Mouse (Mus musculus) ZHBTc4 (cell line): Measurements from ENCODE around the gene Cbx6.

Source experiments
- DNase-seq: peaks from one replicate; pipeline ENCODE4 v3.0.0-alpha.2; 2011; ENCODE audit warnings: low read depth, low spot score

The Cbx6 gene

DNA sequence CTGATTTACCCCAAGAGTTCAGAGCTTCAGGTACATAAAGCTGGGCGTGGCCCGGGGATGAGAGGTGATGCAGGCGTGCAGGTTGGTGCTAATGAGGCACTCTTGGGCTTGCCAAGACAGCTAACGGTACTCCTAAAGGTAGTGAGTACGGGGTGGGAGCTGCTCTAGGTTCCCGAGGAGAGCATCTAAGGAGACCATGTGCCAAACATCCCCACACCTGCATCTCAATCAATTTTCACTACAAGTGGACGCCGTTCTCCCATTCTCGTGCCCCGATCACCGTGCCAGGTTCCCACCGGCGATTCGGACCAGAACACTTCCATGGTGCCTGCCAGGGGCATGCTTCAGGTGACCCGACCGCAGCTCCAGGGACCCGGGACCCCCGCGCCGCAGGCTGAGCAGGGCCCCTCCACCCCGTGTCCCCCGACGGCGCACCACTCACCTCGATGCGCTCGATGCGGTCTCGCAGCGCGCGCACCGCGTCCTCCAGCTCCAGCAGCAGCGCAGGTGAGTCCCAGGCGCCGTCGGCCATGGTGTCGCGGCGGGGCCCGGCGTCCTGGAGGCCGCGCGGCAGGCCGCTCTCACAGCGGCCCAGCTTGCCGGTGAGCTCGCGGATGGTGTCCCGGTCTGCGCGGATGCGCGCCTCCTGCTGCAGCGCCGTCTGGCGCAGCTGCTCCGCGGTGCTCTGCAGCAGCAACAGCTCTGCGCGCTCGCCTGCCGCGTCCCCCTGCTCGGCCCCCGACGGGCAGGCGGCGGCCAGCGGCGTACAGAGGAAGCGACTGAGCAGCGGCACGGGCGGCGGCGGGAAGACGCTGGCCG lies 30.7 kb downstream of the Cbx6 start:
- peak; percentile 42 for DNase-seq

DNA sequence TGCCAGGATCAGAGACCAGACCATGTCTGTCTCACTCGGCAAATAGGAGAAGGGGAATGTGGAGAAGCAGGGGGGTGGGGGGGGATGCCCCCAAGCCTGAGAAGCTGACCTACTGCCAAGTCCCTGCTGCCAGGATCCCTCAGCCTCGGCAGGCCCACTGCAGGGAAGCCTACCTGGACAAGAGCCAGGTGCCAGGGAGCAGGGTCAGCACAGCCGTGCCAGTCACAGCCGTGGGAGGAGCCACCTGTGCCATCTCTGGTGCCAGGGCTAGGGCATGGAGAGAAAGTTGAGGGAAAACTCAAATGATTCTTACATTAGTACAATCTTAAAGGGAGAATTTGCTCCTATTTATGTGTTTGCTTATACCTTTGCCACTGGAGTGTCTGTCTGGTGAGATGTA lies 32.2 kb downstream of the Cbx6 start:
- DNase-seq, result no peak

DNA sequence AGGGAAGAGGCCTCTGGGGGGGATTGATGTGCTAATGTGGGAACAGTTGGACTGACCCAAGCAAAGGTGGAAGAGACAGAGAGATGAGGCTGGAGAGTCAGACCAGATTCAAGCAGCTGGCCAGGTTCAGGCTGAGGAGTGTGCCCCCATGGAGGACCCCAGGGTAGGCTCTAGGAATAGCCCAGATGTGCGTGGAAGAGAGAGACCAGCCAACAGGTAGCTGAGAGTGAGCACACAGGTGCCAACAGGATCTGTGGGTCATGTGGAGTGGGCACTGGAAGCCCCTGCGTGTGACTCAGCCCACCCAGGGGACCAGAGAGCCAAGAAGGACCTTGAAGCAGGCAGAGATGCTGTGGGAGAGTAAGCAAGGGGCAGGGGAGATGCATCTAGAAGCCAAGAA lies 32.8 kb downstream of the Cbx6 start:
- no peak for DNase-seq

DNA sequence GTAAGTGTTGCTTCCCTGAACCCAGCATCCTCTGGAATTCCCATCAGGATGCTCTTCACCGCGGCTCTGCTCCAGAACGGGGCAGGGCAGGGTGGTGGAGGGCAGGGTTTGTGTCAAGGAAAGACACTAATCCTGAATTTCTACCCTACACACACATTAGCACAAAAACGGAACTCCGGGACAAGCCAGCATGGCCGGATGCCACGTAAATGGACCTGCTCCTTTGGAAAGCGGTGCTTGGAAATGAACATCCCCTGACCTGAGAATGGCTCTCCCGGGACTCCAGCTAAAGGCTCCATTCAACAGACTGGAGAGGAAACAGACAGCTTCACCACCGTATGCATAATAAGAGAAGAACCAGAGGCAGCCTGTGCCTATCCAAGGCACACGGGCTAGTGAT lies 33.8 kb downstream of the Cbx6 start:
- DNase-seq, result no peak

DNA sequence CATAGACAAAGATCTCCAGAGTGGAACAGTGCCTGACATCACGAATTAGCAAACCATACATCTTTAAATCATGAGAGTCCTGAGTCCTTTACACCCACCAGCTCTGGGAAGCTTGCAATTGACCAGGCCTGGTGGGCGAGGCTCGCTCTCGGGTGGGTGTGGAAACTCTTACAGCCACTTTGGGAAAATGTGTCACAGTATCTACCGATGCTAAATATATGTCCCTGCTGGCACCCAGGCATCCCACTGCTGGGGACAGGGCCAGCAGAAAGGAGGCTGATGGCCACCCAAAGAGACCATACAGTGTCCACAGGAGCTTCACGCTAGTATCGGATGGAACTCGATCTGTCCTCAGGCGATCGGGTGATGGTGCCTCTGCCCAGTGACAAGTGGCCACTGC lies 35.9 kb downstream of the Cbx6 start:
- no peak for DNase-seq

DNA sequence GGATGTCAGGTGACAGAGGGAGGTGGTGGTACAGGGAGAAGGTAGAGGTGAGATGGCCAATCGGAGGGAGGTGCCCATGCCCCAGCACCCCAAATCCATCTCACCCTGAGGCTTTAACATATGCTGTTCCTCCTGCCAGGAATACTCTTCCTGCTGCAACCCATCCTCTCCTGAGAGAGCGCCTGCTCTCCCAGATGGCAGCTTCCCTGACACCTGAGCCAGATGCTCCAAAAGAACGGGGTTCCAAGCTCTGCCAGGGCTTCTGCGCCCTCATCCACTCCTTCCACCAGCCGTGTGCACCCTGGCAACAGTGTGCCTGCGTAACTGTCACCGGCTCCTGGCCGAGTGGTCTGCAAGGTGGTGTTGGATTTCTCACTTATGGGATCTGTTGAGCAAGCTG lies 36.8 kb downstream of the Cbx6 start:
- no peak for DNase-seq

DNA sequence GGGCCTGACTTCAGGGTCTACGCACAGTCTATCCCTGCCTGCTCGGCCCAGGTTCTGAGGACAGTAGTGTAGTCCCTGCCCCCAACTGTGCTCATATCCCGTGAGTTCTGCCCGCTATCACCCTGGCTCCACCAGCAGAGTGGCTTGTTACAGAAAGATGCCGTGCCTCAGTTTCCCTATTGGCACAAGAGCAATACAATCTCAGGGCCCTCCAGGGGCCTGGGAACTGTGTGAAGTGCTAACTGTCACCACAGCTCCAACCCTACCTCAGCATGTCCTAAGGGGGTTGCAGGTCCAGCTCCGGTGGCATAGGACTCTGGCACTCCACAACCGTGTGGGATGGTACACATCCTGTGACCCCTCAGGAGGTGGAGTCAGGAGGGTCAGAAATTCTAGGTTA lies 37.4 kb downstream of the Cbx6 start:
- DNase-seq, result no peak

DNA sequence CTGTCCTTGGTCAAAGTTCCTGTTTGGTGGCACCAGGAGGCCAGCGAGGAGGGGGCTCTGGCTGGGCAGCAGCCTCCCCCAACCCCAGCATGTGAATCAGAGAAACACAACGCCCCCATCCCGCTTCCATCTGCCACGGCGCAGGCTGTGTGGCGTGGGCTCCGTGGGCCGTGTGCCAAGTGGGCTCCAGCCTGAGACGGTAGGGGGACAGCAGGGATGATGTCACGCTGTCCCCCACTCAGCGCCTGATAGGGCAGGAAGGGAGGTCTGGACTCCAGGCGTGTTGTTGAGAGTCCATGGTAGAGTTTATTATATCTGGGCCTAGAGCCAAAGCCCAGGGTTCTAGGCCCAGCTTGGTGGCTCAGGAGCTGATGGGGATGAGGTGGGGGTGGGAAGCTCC lies 38.2 kb downstream of the Cbx6 start:
- DNase-seq, result no peak

DNA sequence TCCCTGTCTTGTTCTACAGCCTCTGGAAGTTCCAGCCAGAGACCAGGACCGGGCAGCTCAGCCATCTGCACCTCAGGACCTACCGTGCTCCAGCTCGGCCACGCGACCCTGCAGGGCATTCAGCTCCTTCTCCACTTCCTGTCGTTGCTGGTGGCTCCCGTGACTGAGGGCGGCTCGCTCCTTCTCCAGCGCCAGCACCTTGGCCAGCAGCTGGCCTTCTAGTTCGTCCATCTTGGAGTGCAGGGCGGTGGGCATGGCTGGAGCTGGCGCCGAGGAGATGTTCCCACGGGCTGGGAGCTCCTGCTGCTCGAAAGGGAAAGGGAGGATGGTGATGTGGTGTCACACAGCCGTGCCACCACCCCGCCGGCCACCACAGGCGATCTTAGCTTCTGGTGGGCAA lies 40.3 kb downstream of the Cbx6 start:
- no peak for DNase-seq

DNA sequence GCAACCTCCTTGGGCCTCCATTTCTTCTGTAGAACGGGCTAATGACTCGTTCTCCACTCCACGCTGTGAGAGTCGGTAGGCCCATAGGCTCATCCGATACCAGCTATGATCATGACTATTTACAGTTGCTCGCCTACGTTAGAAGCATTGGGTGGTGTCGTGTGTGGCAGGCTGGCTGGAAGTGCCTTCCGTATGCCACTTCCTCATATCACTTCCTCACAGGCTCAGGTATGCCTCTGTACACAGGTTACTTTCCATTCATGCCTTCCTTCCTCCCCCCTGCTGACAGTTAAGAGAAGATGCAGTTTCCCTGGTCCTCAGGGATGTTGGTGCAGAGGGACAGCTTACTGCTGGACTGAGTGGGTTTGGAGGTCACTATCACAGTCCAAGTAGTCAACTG lies 41.4 kb downstream of the Cbx6 start:
- no peak for DNase-seq

DNA sequence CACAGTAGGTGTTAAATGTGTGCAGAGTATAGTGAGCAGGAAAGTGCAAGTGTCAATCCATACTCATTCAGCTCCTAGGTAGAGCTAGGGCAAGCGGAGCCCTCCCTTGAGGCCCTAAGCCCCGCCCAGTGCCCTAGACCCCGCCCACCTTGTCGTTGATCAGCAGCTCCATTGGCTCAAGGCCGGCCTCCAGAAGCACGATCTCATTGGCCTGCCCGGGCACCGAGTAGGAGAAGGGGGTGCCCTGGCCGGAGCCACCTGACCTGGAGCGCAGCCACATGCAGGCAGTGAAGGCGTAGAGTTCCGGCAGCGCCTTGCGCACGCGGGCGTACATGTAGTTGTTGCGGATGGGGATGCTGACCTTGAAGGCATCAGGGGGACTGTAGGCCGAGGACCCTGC lies 42.0 kb downstream of the Cbx6 start:
- DNase-seq, result peak; percentile 95

DNA sequence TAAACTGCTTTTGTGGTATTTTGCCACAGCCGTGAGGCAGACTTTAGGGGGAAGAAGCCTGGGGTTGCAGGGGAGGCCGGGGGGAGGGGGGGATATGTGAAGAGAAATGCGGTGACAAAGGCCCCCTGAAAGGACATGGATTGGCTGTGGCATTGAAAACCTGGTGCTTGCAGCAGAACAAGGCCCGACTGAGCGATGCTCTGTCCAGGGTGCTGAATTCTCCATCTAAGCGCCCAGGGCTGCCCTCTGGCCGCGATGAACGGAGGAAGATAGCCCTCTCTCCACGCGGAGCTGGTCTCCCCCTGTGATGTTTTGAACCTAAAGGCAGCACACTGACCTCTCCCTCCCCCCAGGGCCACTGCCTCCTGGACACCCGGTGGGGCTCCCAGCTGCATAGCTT lies 43.0 kb downstream of the Cbx6 start:
- DNase-seq, result peak; percentile 78

DNA sequence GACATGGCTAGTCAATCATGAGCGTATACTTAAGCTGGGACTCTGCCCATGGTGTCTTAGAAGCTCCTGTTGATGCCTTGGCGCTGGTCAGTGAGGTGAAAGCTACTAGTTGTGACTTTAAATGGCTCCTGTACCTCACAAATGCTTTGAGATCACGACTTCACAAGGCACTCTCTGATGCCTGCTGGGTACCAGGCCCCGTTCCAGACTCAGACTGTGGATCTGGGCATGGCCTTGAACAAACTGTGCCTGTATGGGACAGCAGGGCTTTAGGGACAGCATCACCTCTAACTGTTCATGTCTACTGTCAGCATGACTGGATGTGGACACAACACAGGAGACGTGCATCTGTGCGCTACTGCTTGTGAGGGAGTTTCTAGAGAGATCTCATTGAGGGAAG lies 43.6 kb downstream of the Cbx6 start:
- DNase-seq, result no peak

DNA sequence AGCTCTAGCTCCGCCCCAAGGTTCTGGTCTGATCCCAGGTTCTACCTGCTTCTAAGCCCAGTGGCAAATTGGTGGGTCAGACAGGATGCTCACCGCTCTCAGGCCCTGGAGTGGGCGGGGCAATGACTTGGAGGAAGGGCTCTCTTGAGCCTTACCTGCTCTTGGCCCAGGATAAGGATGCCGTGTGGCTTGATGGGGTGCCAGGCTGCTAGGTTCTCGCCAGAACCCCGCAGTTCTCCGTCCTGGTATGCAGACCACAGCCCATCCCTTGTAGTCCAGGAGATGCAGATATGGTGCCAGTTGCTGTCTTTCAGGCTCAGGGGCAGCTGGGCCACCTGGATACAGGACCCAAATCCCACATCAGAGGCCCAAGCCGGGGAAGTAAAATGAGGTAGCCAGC lies 44.4 kb downstream of the Cbx6 start:
- DNase-seq, result no peak

DNA sequence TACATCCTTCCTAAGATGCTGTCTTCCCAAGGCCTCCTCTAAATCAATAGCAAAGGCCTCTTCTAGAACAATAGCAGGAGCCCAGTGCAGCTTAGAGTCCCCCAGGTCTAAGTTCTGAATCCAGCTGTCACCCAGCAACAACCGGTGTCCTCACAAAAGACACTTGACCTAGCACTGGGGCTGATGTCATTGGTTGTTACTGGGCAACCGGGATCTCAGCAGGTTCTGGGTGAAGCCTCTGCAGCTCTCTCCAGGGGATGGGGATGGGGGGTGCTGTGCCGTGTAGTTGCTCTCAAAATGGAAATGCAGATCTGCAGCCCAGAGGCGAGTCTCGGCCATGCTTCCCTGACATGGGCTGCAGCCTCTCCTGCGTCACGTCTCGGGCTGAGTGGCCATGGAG lies 46.7 kb downstream of the Cbx6 start:
- DNase-seq, result no peak

DNA sequence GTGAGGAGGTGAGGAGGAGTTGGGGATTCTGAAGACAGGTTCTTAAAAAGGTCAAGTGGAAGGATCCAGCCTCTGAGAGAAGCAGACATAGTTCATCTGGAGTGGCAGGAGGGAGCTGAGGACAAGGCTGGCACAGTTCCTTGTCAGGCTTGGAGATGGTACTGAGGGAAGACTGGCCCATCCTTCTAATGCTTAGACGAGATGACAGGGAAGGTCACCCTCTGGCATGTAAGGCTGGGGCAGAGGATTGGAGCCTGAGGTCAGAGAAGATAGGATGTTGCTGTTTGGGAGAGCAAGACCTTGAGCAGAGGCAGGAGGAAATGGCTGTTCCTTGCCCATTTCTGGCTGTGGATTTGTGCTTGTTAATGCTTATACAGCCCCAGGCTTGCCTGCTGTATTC lies 49.4 kb downstream of the Cbx6 start:
- no peak for DNase-seq

DNA sequence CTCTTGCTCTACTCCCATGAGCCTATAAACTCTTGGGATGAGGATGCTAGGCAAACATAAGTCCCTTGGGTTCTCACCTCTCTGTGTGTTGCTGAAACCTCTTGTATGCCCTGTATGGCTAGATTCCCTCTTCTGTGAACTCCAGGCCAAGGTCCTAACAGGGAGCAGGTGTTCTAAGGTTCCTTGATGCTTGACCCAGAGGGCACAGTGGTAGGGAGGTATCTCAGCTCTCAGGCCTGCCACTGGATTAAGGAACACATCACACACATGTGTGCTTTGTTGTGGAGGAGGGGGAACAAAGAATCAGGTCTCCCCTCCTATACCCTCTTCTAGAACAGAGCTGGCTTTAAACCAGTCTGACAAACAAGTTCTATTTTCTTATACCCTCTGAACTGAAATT lies 56.7 kb downstream of the Cbx6 start, which contains the start of gene Dnal4:
Gene Dnal4, minus strand, starts transcription at position 101 of the 400 bp plus-strand sequence.
- no peak for DNase-seq

DNA sequence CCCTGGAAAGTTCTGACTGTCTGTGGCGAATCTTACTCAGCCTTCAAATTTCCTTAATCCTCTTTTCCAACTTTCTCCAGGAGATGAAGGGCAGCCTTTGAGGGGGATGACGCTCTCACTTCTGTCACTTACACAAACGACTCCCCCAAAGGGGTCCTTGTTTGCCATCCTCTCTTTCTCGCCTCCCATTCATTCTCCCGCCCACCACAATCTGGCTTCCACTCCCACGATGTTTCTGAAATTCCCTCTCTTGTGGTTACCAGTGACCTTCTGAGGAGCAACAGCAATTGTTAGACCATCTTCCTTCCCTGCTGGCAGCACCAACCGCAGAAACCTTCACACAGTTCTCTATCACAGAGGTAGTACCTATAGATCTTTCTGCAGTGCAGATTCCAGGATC lies 58.8 kb downstream of the Cbx6 start:
- no peak for DNase-seq

DNA sequence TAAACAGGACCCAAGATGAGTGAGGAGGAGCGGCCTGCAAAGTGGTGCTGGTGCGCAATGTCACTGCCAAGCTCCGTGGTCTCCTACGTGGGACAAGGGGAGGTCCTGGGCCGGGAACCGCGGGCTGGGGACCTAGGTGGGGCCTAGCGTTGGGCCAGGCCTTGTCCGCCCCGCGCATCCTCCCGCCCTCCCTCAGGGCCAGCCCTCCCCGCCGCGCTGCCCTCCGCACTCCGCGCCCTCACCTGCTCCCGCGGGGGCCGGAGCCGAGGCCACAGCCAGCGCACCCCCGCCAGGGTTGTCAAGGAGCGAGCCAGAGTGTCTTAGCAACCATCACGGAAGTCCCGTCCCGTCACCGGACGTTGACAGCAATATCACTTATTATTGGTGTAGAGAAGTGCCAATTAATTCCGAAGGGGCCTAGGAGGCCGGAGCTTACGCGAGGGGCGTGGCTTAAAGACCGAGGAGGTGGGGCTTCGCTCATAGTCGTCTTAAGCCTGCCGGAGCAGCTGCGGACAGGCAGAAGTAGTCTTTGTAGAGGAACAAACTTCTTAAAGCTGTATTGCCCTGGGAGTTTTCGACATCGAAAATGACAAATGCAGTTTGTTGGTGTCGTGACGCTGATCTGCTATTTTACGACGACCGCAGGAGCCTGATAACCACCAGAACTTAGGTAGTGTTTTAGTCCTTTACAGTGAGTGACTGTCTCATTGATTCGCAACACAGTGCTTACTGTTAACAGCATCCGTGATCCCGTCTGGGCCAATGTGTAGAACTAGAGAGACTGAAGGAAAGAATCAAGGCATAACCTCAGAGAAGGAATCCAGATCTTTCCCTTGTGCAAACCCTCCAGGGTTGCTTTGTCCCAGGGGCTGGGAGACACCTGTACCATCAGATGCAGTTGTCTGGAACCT lies 60.1 kb downstream of the Cbx6 start:
- DNase-seq, result peak; percentile 98
